Mouse (Mus musculus) A20 (cell line): ENCODE data around the gene Gpr19.

Experiments used
- DNase-seq: peaks from one replicate; pipeline ENCODE4 v3.0.0-alpha.2; 2011; ENCODE audit warnings: low read depth, low spot score

Gene Gpr19

DNA sequence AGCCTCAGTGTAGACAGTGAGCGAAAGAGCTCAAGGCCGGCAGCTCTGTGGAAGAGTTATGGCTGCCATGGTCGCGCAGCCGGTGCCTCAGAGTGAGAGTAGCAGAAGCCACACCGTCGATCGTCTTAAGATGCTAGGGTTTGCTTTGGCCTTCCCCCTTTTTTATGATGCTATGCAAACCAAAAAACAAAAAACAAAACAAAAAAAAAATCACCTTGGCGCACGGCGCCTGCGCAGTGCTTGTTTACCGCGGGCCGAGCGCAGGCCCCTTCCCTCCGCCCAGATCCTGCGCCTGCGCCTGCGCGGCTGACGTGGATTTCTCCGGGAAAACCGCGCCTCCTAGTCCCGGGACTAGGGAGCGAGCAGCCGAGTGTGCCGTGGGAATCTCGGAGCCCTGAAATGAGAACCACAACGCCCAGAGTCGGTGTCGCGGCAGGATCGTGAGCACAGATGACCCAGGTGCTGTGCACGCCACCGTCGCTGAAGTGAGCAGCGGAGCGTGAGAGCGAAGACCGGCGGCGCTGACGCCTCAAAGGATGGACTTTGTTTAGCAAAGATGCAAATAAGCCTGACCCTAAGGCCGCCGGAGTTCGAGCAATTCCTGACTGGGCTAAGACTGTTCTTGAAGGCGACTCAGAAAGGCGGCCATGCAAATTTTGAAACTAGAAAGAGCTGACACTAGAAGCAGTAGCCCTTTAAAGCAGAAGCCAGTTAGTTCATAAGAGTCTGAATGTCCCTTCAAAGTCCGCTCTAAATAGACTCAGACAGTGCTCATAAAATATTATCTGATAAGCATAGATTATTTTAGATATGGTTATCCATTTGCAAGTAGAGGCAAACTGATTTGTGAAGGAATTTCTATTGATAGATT is at the start of gene Gpr19:
Gene Gpr19, minus strand, starts transcription at position 484 of the 871 bp plus-strand sequence.
- DNase-seq: peak; percentile 97

GRCm38 (mm10) chr6:134947311-134948087 is 49.1 kb upstream of the Gpr19 start:
- peak; percentile 84 for DNase-seq

GRCm38 (mm10) chr6:134946858-134947257 is 48.5 kb upstream of the Gpr19 start:
- peak; percentile 62 for DNase-seq

DNA sequence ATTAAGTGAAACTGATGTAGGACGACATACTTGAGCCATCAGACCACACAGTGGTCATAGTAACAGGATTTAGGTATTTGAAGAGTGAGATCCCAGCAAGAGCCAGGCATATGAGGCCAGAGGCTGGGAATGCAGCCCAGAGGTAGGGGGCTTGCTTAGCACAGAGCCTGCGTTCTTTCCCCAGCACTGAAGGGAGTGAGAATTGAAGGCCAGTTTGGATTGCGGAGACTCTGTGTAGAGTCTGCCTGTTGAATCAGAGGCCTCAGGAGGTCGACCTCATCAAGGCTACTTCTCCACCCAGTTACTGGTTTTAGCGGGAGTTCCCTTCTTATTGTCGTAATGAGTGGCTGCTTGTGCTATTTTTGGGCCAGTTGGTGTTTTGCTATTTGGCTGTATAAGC is 47.7 kb upstream of the Gpr19 start:
- DNase-seq: peak; percentile 16

- no peak for DNase-seq
Measured at GRCm38 (mm10) chr6:134943759-134944407, 45.5 kb upstream of the Gpr19 start.

- no peak for DNase-seq
Measured at GRCm38 (mm10) chr6:134939781-134940180, 41.4 kb upstream of the Gpr19 start.

DNA sequence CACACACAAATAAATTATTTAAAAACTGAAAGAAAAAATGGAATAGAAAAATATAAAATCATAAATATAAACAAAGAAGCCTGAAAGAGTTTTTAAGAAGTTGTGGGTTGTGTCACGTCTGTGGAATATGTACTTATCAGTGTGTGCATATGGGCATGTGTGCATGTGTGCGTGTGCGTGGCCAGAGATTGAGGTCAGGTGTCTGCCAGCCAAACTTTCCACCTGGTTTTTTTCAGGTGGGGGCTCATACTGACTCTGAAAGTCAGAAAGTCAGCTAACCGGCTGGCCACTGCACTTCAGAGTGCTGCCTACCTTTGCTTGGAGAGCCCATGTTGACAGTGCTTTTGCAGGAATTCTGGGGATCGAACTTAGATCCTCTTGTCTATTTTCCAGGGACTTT is 35.9 kb upstream of the Gpr19 start:
- no peak for DNase-seq

GRCm38 (mm10) chr6:134933207-134933558 is 34.8 kb upstream of the Gpr19 start:
- DNase-seq: no peak

DNA sequence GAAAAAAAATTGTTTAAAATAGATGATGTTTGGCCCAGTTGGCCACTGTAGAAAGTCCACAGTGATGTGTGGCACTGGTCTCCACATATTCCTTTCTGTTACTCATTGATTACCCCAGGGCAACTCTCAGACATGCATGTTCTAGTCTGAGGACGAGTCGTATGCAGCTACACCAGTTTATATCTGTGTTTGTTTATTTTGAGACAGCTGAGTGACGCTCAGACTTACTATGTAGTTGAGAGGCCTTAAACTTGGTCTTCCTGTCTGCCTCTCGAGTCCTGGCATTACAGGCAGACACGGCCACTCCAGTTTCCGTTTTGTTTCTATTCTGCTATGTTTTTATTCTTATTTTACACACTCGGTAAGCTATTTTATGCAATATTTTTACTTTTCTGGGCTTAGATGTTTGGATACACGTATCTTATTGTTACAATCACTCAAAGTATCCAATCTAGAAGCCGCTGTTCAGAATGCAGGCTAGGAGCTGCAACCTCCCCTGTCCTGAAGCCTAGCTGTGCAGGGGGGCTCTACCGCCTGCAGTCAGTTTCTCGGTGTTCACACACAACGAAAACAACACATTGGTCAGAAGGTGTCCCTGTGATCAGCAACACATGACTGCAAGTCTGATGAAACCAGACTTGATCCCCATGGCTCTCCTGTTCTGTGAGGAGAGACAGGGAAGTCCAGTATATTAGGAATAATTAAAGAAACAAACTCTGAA is 34.3 kb upstream of the Gpr19 start:
- no peak for DNase-seq

GRCm38 (mm10) chr6:134931146-134931545 is 32.8 kb upstream of the Gpr19 start:
- DNase-seq: no peak

GRCm38 (mm10) chr6:134930383-134930782 is 32.0 kb upstream of the Gpr19 start:
- no peak for DNase-seq

DNA sequence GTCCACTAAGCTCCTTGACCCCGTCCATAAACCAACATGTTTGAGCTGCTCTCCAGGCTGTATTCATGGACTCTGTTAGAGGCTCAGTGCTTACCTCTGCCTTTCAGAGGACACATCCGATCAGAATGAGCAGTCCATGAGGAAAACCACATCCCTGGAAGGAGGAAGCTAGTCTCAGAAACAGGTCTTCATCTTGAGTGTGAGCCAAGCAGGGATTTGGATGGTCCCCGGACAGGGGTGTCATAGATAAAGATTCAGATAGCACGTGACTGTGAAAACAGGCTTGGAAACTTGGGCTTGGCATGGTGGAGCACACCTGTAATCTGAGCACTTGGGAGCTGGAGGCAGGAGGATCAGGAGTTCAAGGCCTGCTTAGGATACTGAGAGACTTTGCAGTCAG is 31.5 kb upstream of the Gpr19 start:
- DNase-seq: peak; percentile 19

DNA sequence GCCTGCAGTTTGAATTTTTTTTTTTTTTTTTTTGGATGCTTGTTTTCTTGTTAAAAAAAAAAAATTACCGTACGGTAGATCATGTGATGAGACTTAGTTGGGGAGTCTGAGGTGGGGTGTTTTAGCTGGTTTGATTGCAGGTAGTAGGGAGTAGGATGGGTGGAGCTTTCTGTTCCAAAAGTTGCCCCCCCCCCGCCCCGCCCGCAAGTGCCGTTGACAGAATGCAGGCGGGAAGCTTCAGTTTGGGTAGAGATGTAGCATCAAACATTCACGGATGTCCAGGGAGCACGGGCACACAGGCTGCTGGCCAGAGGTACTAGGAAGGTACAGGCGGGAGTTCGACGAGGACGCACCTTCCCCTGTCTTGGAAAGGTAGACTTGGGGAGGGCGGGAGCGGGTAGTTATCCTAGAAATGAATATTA is 30.5 kb upstream of the Gpr19 start:
- DNase-seq: no peak

DNA sequence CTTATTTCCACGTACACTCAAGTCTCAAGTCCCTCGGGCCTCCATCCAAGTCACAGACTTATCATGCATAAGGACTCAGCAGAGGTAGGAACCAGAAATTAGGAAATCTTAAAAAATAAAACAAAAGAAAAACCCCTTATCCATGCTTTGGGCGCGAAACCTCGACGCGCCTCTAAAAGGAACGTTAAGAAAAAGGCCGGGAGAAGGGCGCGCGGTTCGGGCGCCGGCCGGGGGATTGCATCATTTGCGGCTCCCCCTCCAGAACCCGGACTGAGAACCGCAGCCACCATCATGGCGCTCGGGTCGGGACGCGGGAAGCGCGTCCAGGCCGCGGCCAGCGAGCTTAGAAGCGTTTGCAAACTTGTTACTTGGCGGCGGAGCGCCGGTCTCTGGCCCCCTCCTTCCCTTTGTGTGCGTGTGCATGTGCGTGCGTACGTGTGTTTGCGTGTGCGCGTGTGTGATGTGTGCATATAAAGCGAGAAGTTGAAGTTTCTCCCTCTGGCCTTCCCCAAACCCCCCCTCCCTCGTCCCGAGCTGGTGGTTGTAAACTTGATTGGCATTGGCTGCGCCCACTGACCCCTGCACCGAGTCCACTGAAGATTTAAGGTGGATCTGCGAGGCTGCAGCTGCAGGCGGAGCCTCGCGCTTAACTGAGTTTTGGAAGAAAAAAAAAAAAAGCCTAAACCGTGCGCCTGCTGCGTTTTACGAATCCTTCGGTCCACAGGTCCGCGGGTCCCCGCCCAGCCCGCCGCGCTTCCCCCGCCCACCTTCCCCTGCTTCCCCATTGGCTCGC is 29.9 kb upstream of the Gpr19 start:
- peak; percentile 98 for DNase-seq

DNA sequence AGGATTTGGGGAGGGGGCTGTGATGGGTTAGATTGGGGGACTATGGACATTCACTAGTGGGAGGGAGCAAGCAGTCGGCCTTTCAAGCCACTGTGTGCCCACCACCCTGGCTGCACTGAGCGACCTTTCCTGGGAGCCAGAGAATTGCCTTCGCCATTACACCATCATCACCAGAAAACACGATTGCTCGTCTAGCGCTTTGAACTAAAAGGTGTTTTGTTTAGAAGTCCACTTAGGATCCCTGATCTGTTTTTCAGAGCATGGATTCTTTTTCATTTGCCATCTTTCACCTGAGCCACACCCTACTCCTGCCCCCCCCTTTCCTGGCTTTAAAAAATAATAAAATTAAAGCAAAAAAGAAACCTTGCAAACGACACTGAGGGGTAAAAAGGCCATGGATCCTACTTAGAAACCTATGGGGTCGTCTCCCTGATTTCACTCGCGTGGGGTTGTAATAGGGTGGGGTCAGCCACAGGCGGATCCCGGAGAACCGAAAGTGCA is 29.3 kb upstream of the Gpr19 start:
- DNase-seq: no peak

DNA sequence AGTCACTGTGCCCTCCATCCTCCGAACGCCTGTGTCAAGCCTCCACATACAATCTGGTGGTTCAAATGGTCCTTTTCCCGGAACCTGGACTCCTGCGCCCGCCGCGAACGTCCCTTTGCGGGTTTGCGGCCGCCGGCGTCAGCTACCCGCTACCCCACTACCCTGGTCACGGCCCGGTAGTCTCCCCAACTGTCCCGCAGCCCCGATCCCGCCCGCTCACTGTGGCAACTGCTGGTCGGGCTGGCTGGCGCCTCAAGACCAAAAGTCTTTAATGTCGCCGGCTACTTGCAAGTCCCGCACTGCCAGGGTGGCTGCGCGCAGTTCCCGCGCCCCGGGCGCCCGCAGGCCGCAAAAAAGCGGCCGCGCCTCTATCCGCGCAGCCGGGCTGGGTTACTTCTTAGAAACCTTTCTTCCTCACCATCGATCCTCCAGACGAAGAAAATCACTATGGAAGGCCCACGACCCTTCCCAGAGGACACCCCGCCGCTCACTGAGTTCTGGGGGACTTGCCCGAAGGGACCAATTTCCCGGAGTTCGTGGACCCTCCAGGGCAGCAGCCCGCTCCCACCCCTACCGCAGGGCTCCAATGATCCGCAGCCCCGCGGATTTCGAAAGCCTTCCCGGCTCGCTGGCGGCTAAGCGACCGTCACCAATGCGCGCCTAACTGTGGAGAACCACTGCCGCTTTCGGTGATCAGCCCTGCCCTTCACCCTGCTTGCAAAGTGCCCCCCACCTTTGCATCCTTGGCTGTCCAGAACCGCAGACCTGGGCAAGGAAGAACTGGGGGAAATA is 28.6 kb upstream of the Gpr19 start:
- peak; percentile 79 for DNase-seq

DNA sequence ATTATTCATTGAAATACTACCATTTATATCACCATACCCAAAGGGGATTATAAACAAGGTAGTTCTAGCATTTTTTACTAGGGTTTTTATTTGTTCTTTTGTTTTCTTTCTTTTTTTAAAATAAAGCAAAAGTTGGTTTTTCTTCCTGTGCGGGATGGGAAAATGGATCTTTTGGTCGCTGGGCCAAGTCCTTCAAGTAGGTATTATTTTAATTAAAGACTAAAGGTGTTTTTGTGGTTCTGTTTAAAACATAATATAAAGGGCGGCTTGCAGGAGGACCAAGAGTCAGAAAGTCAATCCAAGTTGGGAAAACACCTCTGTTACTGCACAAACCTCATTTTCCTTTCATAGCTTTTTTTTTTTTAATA is 27.9 kb upstream of the Gpr19 start:
- no peak for DNase-seq

DNA sequence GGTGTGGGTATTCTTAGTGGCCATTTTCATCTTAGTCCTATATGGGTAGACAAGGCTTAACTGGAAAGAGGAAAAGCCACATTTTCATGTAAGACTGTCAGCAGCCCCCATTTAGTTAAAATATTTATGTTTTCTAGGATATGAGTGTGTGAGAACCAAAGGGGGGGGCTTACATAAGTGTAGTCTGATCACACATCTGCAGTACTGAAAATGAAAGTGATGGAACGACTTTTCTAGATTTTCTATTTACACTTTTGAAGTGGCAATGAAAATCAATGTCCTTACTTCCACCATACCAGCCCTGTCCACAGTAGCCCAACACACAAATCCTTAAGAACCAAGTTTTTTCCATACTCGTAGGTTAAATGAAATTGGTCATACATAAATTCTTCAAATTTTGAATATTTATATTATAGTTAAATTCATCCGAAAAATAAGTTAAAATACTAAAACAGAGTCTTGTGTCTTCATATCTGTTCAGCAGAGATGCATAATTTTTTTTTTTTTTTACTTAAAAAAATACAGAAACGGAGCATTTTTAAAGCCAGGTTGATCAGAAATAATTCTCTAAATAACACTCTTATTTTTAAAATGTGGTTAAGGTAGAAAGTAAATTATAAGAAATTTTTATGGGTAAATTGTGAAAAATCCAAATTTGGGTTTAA is 27.4 kb upstream of the Gpr19 start:
- peak; percentile 72 for DNase-seq

DNA sequence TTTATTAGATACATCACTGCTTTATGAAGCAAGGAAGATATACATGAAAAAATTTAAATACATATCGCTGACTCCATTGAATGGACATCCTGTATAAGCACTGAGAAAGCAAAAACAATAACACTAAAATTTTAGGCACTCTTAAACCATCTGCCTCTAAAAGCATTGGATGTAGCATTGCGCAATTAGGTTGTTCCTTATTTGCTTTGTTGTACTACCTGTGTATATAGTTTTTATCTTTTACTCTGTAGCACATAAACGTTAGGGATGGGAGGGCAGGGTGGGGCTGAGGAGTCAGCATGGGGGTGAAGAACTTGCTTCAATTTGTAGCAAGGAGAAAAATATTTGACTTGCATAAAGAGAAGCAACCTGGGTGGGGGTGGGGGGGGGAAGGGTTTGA is 25.9 kb upstream of the Gpr19 start:
- peak; percentile 29 for DNase-seq
